Mouse (Mus musculus) intestine, embryonic 14.5 days (tissue): ENCODE data around the gene E130309D02Rik. TPM values are rescaled to one million over a fixed set of nuclear protein-coding genes. Genes with fewer than 3 reads are reported as not detected.

Source experiments
- ATAC-seq: fragments of 200-750 bp; cut with Nextera tagmentation; replicated peaks from 2 replicates; pipeline ENCODE4 v1.8.0; 2017; ENCODE audit warnings: low read depth, moderate number of reproducible peaks, moderate TSS enrichment, moderate library complexity; ENCODE audit not compliant: low FRiP score, low TSS enrichment
- DNase-seq: peaks from one replicate; pipeline ENCODE4 v3.0.0-alpha.2; 2018; ENCODE audit warnings: low spot score
- H3K27ac ChIP-seq: fragments of 300-500 bp; sonication (generic); 2 replicates; pipeline ENCODE4 v1.5.1; 2014; ENCODE audit warnings: low read depth, mild to moderate bottlenecking, control low read depth
- H3K27me3 ChIP-seq: fragments of 300-500 bp; sonication (generic); replicated peaks from 2 replicates; pipeline ENCODE4 v1.6.1; 2014; ENCODE audit warnings: low read length, control low read depth; ENCODE audit not compliant: control insufficient read depth, insufficient read depth
- H3K36me3 ChIP-seq: fragments of 300-500 bp; sonication (generic); 2 replicates; pipeline ENCODE4 v1.6.1; 2014; ENCODE audit warnings: low read length, control low read depth; ENCODE audit not compliant: control insufficient read depth, insufficient read depth
- H3K4me1 ChIP-seq: fragments of 300-500 bp; sonication (generic); replicated peaks from 2 replicates; pipeline ENCODE4 v1.6.1; 2014; ENCODE audit warnings: low read length, control low read depth, mixed read lengths; ENCODE audit not compliant: control insufficient read depth, insufficient read depth
- H3K4me2 ChIP-seq: fragments of 300-500 bp; sonication (generic); 2 replicates; pipeline ENCODE4 v1.6.1; 2014; ENCODE audit warnings: low read length
- H3K4me3 ChIP-seq: fragments of 300-500 bp; sonication (generic); 2 replicates; pipeline ENCODE4 v1.5.1; 2014; ENCODE audit warnings: low read depth, low read length, control low read depth, mixed read lengths
- H3K9ac ChIP-seq: fragments of 300-500 bp; sonication (generic); 2 replicates; pipeline ENCODE4 v1.6.1; 2014; ENCODE audit warnings: mild to moderate bottlenecking, low read length
- H3K9me3 ChIP-seq: fragments of 300-500 bp; sonication (generic); 2 replicates; pipeline ENCODE4 v1.6.1; 2016; ENCODE audit warnings: low read length, control low read depth; ENCODE audit not compliant: control insufficient read depth
- WGBS: fragments of 180-500 bp; shearing (Covaris S2); extraction: QIAGEN DNeasy Blood & Tissue Kit; methylation state at CpG from one replicate; pipeline ENCODE4 v1.1.7; 2014; 5-methylcytosine and 5-hydroxymethylcytosine counted together
- polyA plus RNA-seq: library from polyadenylated mRNA; unstranded; fragments of >200 nt; fragmentation: Nextera tagmentation; extraction: Ambion mirVana; gene quantifications from 2 replicates; pipeline ENCODE4 v1.2.1, GENCODE M21; 2014

Gene E130309D02Rik
- polyA plus RNA-seq, 1 experiment from 2014 or later = 37.5 TPM

DNA sequence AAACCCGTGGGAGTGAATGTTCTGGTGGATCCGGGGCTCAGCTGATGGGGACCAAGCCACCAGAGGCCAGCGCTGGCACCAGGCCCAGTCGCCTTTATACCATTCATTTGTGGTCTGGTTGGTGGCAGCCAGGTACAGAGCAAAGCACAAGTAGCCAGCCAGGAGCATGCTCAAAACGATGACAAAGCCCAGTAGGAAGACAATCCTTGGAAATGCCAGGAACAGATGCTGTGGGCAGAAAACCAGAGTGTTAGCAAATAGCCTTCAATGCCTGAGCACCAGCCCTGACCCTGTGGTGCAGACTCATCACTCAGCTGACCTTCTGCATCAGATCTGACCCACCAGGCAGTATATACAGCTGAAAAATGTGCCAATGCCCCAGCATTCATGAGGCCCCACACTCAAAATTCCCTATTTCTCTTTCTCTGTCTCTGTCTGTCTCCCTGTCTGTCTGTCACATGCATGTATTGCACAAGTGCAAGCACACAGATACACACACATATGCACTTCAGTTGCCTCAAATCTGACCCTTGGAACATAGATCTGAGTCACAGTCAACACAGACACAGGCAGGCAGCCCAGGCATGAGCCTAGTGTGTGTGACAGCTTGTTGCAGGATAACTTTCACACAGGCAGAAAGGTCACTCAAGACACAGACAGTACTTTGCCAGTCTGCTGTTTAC is 1.6 kb upstream of the E130309D02Rik start:
- Histone ChIP-seq H3K36me3 (peaks cover 52% of the 10 kb centered on the region), H3K4me2 (no peak overlapping the region), H3K4me1 (peaks cover 14% of the 10 kb centered on the region; the same call in 1 of the 2 replicates), H3K9me3 (no peaks in the 10 kb centered on the region), H3K9ac (no peak overlapping the region), H3K27ac (no peak overlapping the region), H3K27me3 (no peaks in the 10 kb centered on the region), H3K4me3 (no peak overlapping the region)
- DNase-seq (no peak), ATAC-seq (no peak)
- WGBS = 96% methylated on average over 5 of the region's 5 CpGs

- WGBS = 11% methylated on average over 8 of the region's 8 CpGs
- ATAC-seq (peak; percentile 38; the same call in 1 of the 2 replicates), DNase-seq (no peak)
- Histone ChIP-seq H3K9ac (peak overlapping the region; percentile 94), H3K27me3 (no peaks in the 10 kb centered on the region), H3K4me3 (peak overlapping the region; percentile 98), H3K4me2 (peak overlapping the region; percentile 93), H3K4me1 (peaks cover 14% of the 10 kb centered on the region; the same call in 1 of the 2 replicates), H3K27ac (no peak overlapping the region), H3K36me3 (peaks cover 54% of the 10 kb centered on the region), H3K9me3 (no peaks in the 10 kb centered on the region)
Observed at GRCm38 (mm10) chr5:143315514-143315888, 341 bp upstream of the E130309D02Rik start.

DNA sequence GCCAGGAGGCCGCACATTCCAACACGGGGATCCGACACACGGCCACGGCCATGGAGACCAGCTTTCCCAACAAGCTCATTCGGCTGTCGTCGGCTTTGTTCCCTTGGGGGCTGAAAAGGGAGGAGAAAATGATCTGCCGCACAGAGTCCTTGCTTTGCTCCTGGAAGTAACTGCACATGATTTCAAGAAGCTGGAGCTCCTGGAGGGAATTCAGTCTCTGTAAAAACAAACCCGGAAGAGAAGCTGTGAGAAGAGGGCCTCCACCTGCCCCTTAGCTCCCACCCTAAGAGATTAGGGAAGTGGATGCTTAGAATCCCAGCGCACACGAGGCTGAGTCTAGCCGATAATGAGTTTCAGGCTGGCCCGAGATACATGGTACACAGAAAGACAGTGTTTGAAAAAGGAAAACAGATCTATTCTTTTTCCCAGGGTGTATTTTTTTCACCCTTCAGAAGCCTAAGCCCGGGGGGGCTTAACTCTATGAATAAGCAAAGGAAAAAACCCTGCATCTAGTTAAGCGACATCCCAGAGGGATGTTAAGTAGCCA is 904 bp downstream of the E130309D02Rik start:
- Histone ChIP-seq H3K4me1 (peaks cover 14% of the 10 kb centered on the region; the same call in 1 of the 2 replicates), H3K9ac (peak overlapping the region; percentile 94), H3K36me3 (peaks cover 54% of the 10 kb centered on the region), H3K27me3 (no peaks in the 10 kb centered on the region), H3K4me3 (peak overlapping the region; percentile 98), H3K27ac (peak overlapping the region; percentile 80), H3K4me2 (peak overlapping the region; percentile 93), H3K9me3 (no peaks in the 10 kb centered on the region)
- ATAC-seq (no peak; the same call in 1 of the 2 replicates), DNase-seq (peak; percentile 64)
- 5% methylated on average over 16 of the region's 16 CpGs for WGBS

DNA sequence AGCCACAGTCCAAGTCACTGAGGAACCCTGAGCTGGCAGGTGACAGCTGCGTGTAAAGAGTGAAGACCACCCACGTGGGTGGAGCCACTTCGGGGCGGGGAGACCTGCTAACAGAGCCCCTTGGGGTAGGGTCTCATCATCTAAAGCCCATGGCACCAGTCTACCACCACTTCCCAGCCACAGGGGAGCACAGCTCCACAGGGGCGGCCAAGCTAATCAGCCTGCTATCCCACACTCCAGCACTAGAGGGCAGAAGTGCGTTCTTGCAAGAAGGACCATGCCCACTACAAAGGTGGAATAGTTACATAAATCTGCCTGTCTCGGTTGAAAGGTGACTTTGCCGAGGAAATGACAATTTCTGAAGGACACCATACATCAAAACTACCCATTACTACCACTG is 3.3 kb downstream of the E130309D02Rik start:
- Histone ChIP-seq H3K4me3 (no peak overlapping the region), H3K27me3 (no peaks in the 10 kb centered on the region), H3K9ac (no peak overlapping the region), H3K36me3 (peaks cover 49% of the 10 kb centered on the region), H3K9me3 (no peaks in the 10 kb centered on the region), H3K27ac (no peak overlapping the region), H3K4me1 (peaks cover 14% of the 10 kb centered on the region; the same call in 1 of the 2 replicates), H3K4me2 (no peak overlapping the region)
- 66% methylated on average over 8 of the region's 8 CpGs for WGBS
- DNase-seq = peak; percentile 94
- no peak for ATAC-seq

DNA sequence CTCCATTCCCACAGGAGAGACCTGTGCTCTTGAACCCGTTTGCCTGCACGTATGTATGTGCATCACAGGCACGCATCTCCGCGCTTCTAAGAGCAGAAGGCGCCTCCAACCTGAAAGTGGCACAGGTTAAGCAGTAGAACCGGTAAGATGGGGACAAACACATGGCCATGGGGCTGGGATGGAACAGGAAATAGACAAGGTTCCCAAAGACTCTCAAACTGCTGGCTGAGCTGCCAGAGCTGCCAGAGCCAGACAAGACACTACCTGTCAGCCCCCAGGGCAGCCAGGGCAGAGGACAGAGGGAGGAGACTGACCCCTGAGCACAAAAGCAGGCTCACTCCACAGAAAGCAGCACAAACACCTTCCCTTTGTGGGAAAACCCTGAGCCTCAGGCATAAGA is 5.2 kb downstream of the E130309D02Rik start:
- H3K4me1 ChIP-seq = peaks cover 14% of the 10 kb centered on the region; the same call in 1 of the 2 replicates
- no peak overlapping the region for H3K4me3 ChIP-seq
- DNase-seq = no peak
- no peak overlapping the region for H3K4me2 ChIP-seq
- no peaks in the 10 kb centered on the region for H3K27me3 ChIP-seq
- H3K36me3 ChIP-seq = peaks cover 66% of the 10 kb centered on the region
- H3K9ac ChIP-seq = no peak overlapping the region
- ATAC-seq = no peak
- H3K27ac ChIP-seq = no peak overlapping the region
- H3K9me3 ChIP-seq = no peaks in the 10 kb centered on the region
- WGBS = 93% methylated on average over 7 of the region's 7 CpGs

DNA sequence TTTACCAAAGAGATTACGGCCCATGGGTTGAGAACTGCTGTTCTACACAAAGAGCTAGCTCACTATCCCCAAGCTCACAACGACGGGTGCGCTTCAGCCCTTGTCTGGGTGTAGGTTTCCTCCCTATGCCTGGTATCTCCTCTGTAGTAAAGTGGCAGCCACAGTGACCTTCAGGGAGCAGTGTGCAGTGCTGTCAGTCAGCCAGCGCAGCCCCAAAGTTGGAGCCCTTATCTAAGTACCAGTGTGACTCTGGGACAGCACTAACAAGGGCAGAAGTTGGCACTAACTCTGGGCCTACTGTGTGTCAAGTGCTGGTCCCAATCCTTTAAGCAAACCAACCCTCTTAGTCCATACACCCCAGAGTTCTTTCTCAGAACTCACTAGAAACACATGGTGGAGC is 6.3 kb downstream of the E130309D02Rik start:
- H3K4me1 ChIP-seq = peaks cover 10% of the 10 kb centered on the region; the same call in 1 of the 2 replicates
- no peak overlapping the region for H3K4me3 ChIP-seq
- H3K9ac ChIP-seq = no peak overlapping the region
- ATAC-seq (no peak), DNase-seq (no peak)
- H3K27me3 ChIP-seq = no peaks in the 10 kb centered on the region
- peaks cover 73% of the 10 kb centered on the region for H3K36me3 ChIP-seq
- WGBS = 82% methylated on average over 5 of the region's 5 CpGs
- H3K4me2 ChIP-seq = no peak overlapping the region
- no peaks in the 10 kb centered on the region for H3K9me3 ChIP-seq
- no peak overlapping the region for H3K27ac ChIP-seq

DNA sequence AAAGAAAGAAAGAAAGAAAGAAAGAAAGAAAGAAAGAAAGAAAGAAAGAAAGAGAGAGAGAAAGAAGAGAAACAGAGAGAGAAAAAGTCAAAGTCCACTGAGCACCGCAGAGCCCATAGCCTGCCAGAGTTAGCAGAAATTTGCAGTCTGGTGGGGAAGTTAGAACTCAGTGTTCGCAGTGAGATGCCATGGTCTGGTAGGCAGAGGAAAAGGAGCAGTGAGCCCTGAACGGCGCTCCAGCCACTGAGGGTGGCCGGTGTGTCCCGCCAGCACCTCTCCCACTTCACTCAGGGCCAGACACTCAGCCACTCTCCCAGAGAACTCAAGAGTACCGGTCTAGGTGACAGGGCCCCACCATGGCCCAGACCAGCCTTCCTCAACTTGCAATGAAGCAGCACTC is 10.9 kb downstream of the E130309D02Rik start:
- no peak overlapping the region for H3K27ac ChIP-seq
- H3K27me3 ChIP-seq = no peaks in the 10 kb centered on the region
- DNase-seq (no peak), ATAC-seq (no peak)
- H3K4me1 ChIP-seq = no peaks in the 10 kb centered on the region
- H3K4me2 ChIP-seq = no peak overlapping the region
- no peak overlapping the region for H3K9ac ChIP-seq
- H3K36me3 ChIP-seq = peaks cover 86% of the 10 kb centered on the region
- no peak overlapping the region for H3K4me3 ChIP-seq
- 89% methylated on average over 7 of the region's 7 CpGs for WGBS
- H3K9me3 ChIP-seq = no peaks in the 10 kb centered on the region

- WGBS = 77% methylated on average over 8 of the region's 8 CpGs
- no peak overlapping the region for H3K9ac ChIP-seq
- H3K4me3 ChIP-seq = no peak overlapping the region
- no peak overlapping the region for H3K27ac ChIP-seq
- H3K36me3 ChIP-seq = peaks cover 66% of the 10 kb centered on the region
- ATAC-seq = no peak
- H3K27me3 ChIP-seq = no peaks in the 10 kb centered on the region
- no peak overlapping the region for H3K4me2 ChIP-seq
- no peaks in the 10 kb centered on the region for H3K9me3 ChIP-seq
- no peak for DNase-seq
- no peaks in the 10 kb centered on the region for H3K4me1 ChIP-seq
Observed at GRCm38 (mm10) chr5:143301296-143301695, 13.9 kb downstream of the E130309D02Rik start.

GRCm38 (mm10) chr5:143299686-143300085 is 15.5 kb downstream of the E130309D02Rik start:
- H3K9ac ChIP-seq = no peak overlapping the region
- H3K27ac ChIP-seq = no peak overlapping the region
- H3K36me3 ChIP-seq = peaks cover 51% of the 10 kb centered on the region
- 89% methylated on average over 4 of the region's 4 CpGs for WGBS
- no peaks in the 10 kb centered on the region for H3K4me1 ChIP-seq
- no peak overlapping the region for H3K4me3 ChIP-seq
- no peaks in the 10 kb centered on the region for H3K9me3 ChIP-seq
- ATAC-seq (no peak), DNase-seq (peak; percentile 80)
- no peaks in the 10 kb centered on the region for H3K27me3 ChIP-seq
- H3K4me2 ChIP-seq = no peak overlapping the region
